Mouse (Mus musculus): ENCODE measurements around the gene Tgfa. TPM values are rescaled to one million over a fixed set of nuclear protein-coding genes. Genes with fewer than 3 reads are reported as not detected.

Tgfa gene
- polyA plus RNA-seq, 1 experiment from 2014 or later: 4.2 TPM

- WGBS: 62% methylated on average over 5 of the region's 5 CpGs
- Histone ChIP-seq H3K9me3 (no peaks in the 10 kb centered on the region), H3K27me3 (no peaks in the 10 kb centered on the region)
Measured at GRCm38 (mm10) chr6:86271130-86271529, 76.1 kb downstream of the Tgfa start.

GRCm38 (mm10) chr6:86275704-86276103 is 80.7 kb downstream of the Tgfa start:
- Histone ChIP-seq H3K4me2 (no peak overlapping the region), H3K9ac (no peak overlapping the region), H3K27me3 (no peaks in the 10 kb centered on the region), H3K36me3 (no peaks in the 10 kb centered on the region), H3K9me3 (no peaks in the 10 kb centered on the region), H3K27ac (no peak overlapping the region), H3K4me1 (0 out of 2 replicates have a peak, but pooled peaks cover 4% of the 10 kb centered on the region), H3K4me3 (no peak overlapping the region)
- no peak for ATAC-seq (ENCODE audit: borderline replicate concordance, extremely low read depth, low FRiP score, low TSS enrichment)
- WGBS: 92% methylated on average over 4 of the region's 4 CpGs

More at GRCm38 (mm10) chr6:86271130-86271529, 76.1 kb downstream of the Tgfa start:
- Histone ChIP-seq H3K4me2 (no peak overlapping the region), H3K36me3 (no peaks in the 10 kb centered on the region), H3K9ac (no peak overlapping the region), H3K4me1 (0 out of 2 replicates have a peak, but pooled peaks cover 4% of the 10 kb centered on the region), H3K4me3 (no peak overlapping the region), H3K27ac (no peak overlapping the region)
- ATAC-seq (ENCODE audit: borderline replicate concordance, extremely low read depth, low FRiP score, low TSS enrichment): no peak

GRCm38 (mm10) chr6:86276816-86277215 is 81.8 kb downstream of the Tgfa start:
- H3K27ac ChIP-seq: no peak overlapping the region
- H3K4me2 ChIP-seq: no peak overlapping the region
- H3K4me1 ChIP-seq: no peaks in the 10 kb centered on the region
- no peak overlapping the region for H3K4me3 ChIP-seq
- H3K9ac ChIP-seq: no peak overlapping the region
- H3K27me3 ChIP-seq: no peaks in the 10 kb centered on the region
- ATAC-seq (ENCODE audit: borderline replicate concordance, extremely low read depth, low FRiP score, low TSS enrichment): no peak
- H3K36me3 ChIP-seq: no peaks in the 10 kb centered on the region
- H3K9me3 ChIP-seq: no peaks in the 10 kb centered on the region
- 85% methylated on average over 2 of the region's 2 CpGs for WGBS

- H3K4me1 ChIP-seq: no peaks in the 10 kb centered on the region
- H3K27me3 ChIP-seq: no peaks in the 10 kb centered on the region
- H3K36me3 ChIP-seq: no peaks in the 10 kb centered on the region
- ATAC-seq (ENCODE audit: borderline replicate concordance, extremely low read depth, low FRiP score, low TSS enrichment): no peak
- H3K4me3 ChIP-seq: no peak overlapping the region
- 59% methylated on average over 7 of the region's 7 CpGs for WGBS
- H3K27ac ChIP-seq: no peak overlapping the region
- no peaks in the 10 kb centered on the region for H3K9me3 ChIP-seq
- no peak overlapping the region for H3K9ac ChIP-seq
- no peak overlapping the region for H3K4me2 ChIP-seq
Measured at GRCm38 (mm10) chr6:86277620-86278019, 82.6 kb downstream of the Tgfa start.

GRCm38 (mm10) chr6:86281573-86282210 is 86.7 kb downstream of the Tgfa start:
- Histone ChIP-seq H3K4me2 (no peak overlapping the region), H3K27ac (no peak overlapping the region), H3K4me3 (no peak overlapping the region), H3K9me3 (no peaks in the 10 kb centered on the region), H3K27me3 (no peaks in the 10 kb centered on the region), H3K4me1 (no peaks in the 10 kb centered on the region), H3K36me3 (no peaks in the 10 kb centered on the region), H3K9ac (no peak overlapping the region)
- ATAC-seq (ENCODE audit: borderline replicate concordance, extremely low read depth, low FRiP score, low TSS enrichment): no peak
- WGBS: 87% methylated on average over 11 of the region's 11 CpGs

- ATAC-seq (ENCODE audit: borderline replicate concordance, extremely low read depth, low FRiP score, low TSS enrichment): no peak
- no peak overlapping the region for H3K9ac ChIP-seq
- no peak overlapping the region for H3K4me3 ChIP-seq
- H3K4me2 ChIP-seq: no peak overlapping the region
- no peaks in the 10 kb centered on the region for H3K4me1 ChIP-seq
- H3K36me3 ChIP-seq: no peaks in the 10 kb centered on the region
- no peak overlapping the region for H3K27ac ChIP-seq
- WGBS: 68% methylated on average over 8 of the region's 8 CpGs
- H3K27me3 ChIP-seq: no peaks in the 10 kb centered on the region
- H3K9me3 ChIP-seq: no peaks in the 10 kb centered on the region
Measured at GRCm38 (mm10) chr6:86293301-86293700, 98.3 kb downstream of the Tgfa start.

- Histone ChIP-seq H3K4me2 (no peak overlapping the region), H3K36me3 (no peaks in the 10 kb centered on the region), H3K4me1 (no peaks in the 10 kb centered on the region), H3K27ac (no peak overlapping the region), H3K27me3 (no peaks in the 10 kb centered on the region), H3K4me3 (no peak overlapping the region), H3K9me3 (no peaks in the 10 kb centered on the region), H3K9ac (no peak overlapping the region)
- no peak for ATAC-seq (ENCODE audit: borderline replicate concordance, extremely low read depth, low FRiP score, low TSS enrichment)
- 58% methylated on average over 8 of the region's 8 CpGs for WGBS
Measured at GRCm38 (mm10) chr6:86295451-86295850, 100.4 kb downstream of the Tgfa start.

GRCm38 (mm10) chr6:86296126-86296525 is 101.1 kb downstream of the Tgfa start:
- Histone ChIP-seq H3K4me2 (no peak overlapping the region), H3K4me1 (no peaks in the 10 kb centered on the region), H3K4me3 (no peak overlapping the region), H3K36me3 (no peaks in the 10 kb centered on the region), H3K27ac (no peak overlapping the region), H3K9ac (no peak overlapping the region), H3K27me3 (no peaks in the 10 kb centered on the region), H3K9me3 (no peaks in the 10 kb centered on the region)
- 86% methylated on average over 3 of the region's 3 CpGs for WGBS
- ATAC-seq (ENCODE audit: borderline replicate concordance, extremely low read depth, low FRiP score, low TSS enrichment): no peak

- WGBS: 72% methylated on average over 2 of the region's 2 CpGs
- Histone ChIP-seq H3K4me3 (no peak overlapping the region), H3K27ac (no peak overlapping the region), H3K4me2 (no peak overlapping the region), H3K9ac (no peak overlapping the region), H3K4me1 (no peaks in the 10 kb centered on the region), H3K36me3 (no peaks in the 10 kb centered on the region), H3K27me3 (no peaks in the 10 kb centered on the region), H3K9me3 (no peaks in the 10 kb centered on the region)
- ATAC-seq (ENCODE audit: borderline replicate concordance, extremely low read depth, low FRiP score, low TSS enrichment): no peak
Measured at GRCm38 (mm10) chr6:86296938-86297337, 101.9 kb downstream of the Tgfa start.

- H3K36me3 ChIP-seq: no peaks in the 10 kb centered on the region
- WGBS: 88% methylated on average over 3 of the region's 3 CpGs
- no peak overlapping the region for H3K4me2 ChIP-seq
- no peaks in the 10 kb centered on the region for H3K4me1 ChIP-seq
- no peaks in the 10 kb centered on the region for H3K27me3 ChIP-seq
- no peak overlapping the region for H3K27ac ChIP-seq
- no peak overlapping the region for H3K4me3 ChIP-seq
- no peaks in the 10 kb centered on the region for H3K9me3 ChIP-seq
- H3K9ac ChIP-seq: no peak overlapping the region
- no peak for ATAC-seq (ENCODE audit: borderline replicate concordance, extremely low read depth, low FRiP score, low TSS enrichment)
Measured at GRCm38 (mm10) chr6:86298961-86299360, 103.9 kb downstream of the Tgfa start.

GRCm38 (mm10) chr6:86299381-86299780 is 104.4 kb downstream of the Tgfa start:
- Histone ChIP-seq H3K9me3 (no peaks in the 10 kb centered on the region), H3K36me3 (no peaks in the 10 kb centered on the region), H3K4me1 (no peaks in the 10 kb centered on the region), H3K4me3 (no peak overlapping the region), H3K9ac (no peak overlapping the region), H3K27ac (no peak overlapping the region), H3K27me3 (no peaks in the 10 kb centered on the region), H3K4me2 (no peak overlapping the region)
- 79% methylated on average over 2 of the region's 2 CpGs for WGBS
- no peak for ATAC-seq (ENCODE audit: borderline replicate concordance, extremely low read depth, low FRiP score, low TSS enrichment)

GRCm38 (mm10) chr6:86305680-86306079 is 110.7 kb downstream of the Tgfa start:
- Histone ChIP-seq H3K36me3 (no peaks in the 10 kb centered on the region), H3K4me3 (no peak overlapping the region), H3K4me1 (no peaks in the 10 kb centered on the region), H3K4me2 (no peak overlapping the region), H3K27ac (no peak overlapping the region), H3K9me3 (no peaks in the 10 kb centered on the region), H3K27me3 (no peaks in the 10 kb centered on the region), H3K9ac (no peak overlapping the region)
- ATAC-seq (ENCODE audit: borderline replicate concordance, extremely low read depth, low FRiP score, low TSS enrichment): no peak
- 81% methylated on average over 4 of the region's 4 CpGs for WGBS

- 52% methylated on average over 1 of the region's 1 CpGs for WGBS
- Histone ChIP-seq H3K9me3 (no peaks in the 10 kb centered on the region), H3K9ac (no peak overlapping the region), H3K27ac (no peak overlapping the region), H3K4me3 (no peak overlapping the region), H3K36me3 (no peaks in the 10 kb centered on the region), H3K4me1 (no peaks in the 10 kb centered on the region), H3K27me3 (no peaks in the 10 kb centered on the region), H3K4me2 (no peak overlapping the region)
- no peak for ATAC-seq (ENCODE audit: borderline replicate concordance, extremely low read depth, low FRiP score, low TSS enrichment)
Measured at GRCm38 (mm10) chr6:86314011-86314410, 119.0 kb downstream of the Tgfa start.

All from lung, embryonic 15.5 days (tissue).